In genomic region chr12:72467789-72468188, GRCm38 (mm10) we compare ENCODE assay signal across 20 mouse cellular contexts. TPM values are rescaled to one million over a fixed set of nuclear protein-coding genes. Genes with fewer than 3 reads are reported as not detected.
A peak's percentile ranks its signal among the peaks of the same experiment; 100 is the strongest.
DNase-seq lines count a peak whose midpoint lies in the region; ATAC-seq and TF ChIP-seq lines count a peak whose summit lies in the region.
"Had no signal": no experiment of that assay in that cellular context is flagged by ENCODE, and none has a peak within 500 bp of the region (broad histone marks: within the 10 kb centered on the region; RNA-seq: fewer than 3 reads in every experiment).

No protein-coding gene starts in this region.

- TF ChIP-seq POLR2A in kidney, adult 2 months (IDR thresholded peaks at IDR 0.05; ENCODE audit: low read depth, low read length): no peak
- no peak for TF ChIP-seq POLR2A in cerebellum, adult 2 months (IDR thresholded peaks at IDR 0.05; ENCODE audit: borderline replicate concordance, insufficient read depth, low read length)

- no peak overlapping the region for H3K4me3 ChIP-seq in kidney, adult 2 months (ENCODE audit: insufficient read depth, low read depth, low read length)
- no peak overlapping the region for H3K4me3 ChIP-seq in cerebellum, adult 2 months (replicated peaks; ENCODE audit: insufficient read depth, low read depth, low read length)
- H3K4me3 ChIP-seq: embryonic facial prominence, embryonic 12.5 days; erythroblast, embryonic 14.5 days; hindbrain, embryonic 13.5 days; intestine, embryonic 15.5 days; limb, embryonic 15.5 days; midbrain, embryonic 15.5 days had no signal

- no peaks in the 10 kb centered on the region for H3K27me3 ChIP-seq in kidney, adult 2 months (replicated peaks; ENCODE audit: control insufficient read depth, insufficient read depth, low read length)
- H3K27me3 ChIP-seq in cerebellum, adult 2 months (ENCODE audit: control insufficient read depth, insufficient read depth, low read length): no peaks in the 10 kb centered on the region
- H3K27me3 ChIP-seq: embryonic facial prominence, embryonic 12.5 days; hindbrain, embryonic 13.5 days; intestine, embryonic 15.5 days; limb, embryonic 15.5 days; midbrain, embryonic 15.5 days had no signal

- no peak for TF ChIP-seq CTCF in kidney, adult 2 months (conservative IDR thresholded peaks at IDR 0.05; ENCODE audit: insufficient read depth, insufficient read length, low read depth, low read length)
- TF ChIP-seq CTCF in cerebellum, adult 2 months (IDR thresholded peaks at IDR 0.05; ENCODE audit: borderline replicate concordance, insufficient read depth, low read depth, low read length): no peak

- H3K27ac ChIP-seq in kidney, adult 2 months (ENCODE audit: insufficient read depth, low read depth, low read length): no peak overlapping the region
- no peak overlapping the region for H3K27ac ChIP-seq in cerebellum, adult 2 months (ENCODE audit: insufficient read depth, low read length)
- H3K27ac ChIP-seq: embryonic facial prominence, embryonic 12.5 days; hindbrain, embryonic 13.5 days; intestine, embryonic 15.5 days; limb, embryonic 15.5 days; midbrain, embryonic 15.5 days had no signal

- ATAC-seq in cerebellum, adult (ENCODE audit: insufficient number of reproducible peaks, low FRiP score, low TSS enrichment): peak; percentile 82
- ATAC-seq in megakaryocyte-erythroid progenitor cell, adult 5-6 weeks (replicated peaks; ENCODE audit: low FRiP score, low TSS enrichment, poor library complexity, severe bottlenecking): no peak
- ATAC-seq: forebrain, postnatal 0 days; intestine, embryonic 15.5 days; midbrain, embryonic 15.5 days had no signal

- WGBS in kidney, adult 2 months: 86% methylated on average over 4 of the region's 4 CpGs
- 22% methylated on average over 4 of the region's 4 CpGs for WGBS in cerebellum, adult 2 months

- no peaks in the 10 kb centered on the region for H3K36me3 ChIP-seq in kidney, adult 2 months (ENCODE audit: control insufficient read depth, insufficient read depth, low read length)
- H3K36me3 ChIP-seq: embryonic facial prominence, embryonic 12.5 days; hindbrain, embryonic 13.5 days; intestine, embryonic 15.5 days; limb, embryonic 15.5 days; midbrain, embryonic 15.5 days had no signal

- DNase-seq in kidney, adult 2 months: peak; percentile 18
- DNase-seq in kidney, postnatal 4 days: no peak
- peak; percentile 69 to 84 for DNase-seq in cerebellum, adult 2 months
- DNase-seq in cerebellum, postnatal 36 days: peak; percentile 69
- no peak for DNase-seq in layer of hippocampus, adult 9-10 months (ENCODE audit: low spot score)
- DNase-seq: adrenal gland, postnatal 25 days; forebrain, postnatal 0 days; heart, postnatal 10 days; layer of hippocampus, postnatal 36 days; liver, postnatal 0 days; lung, postnatal 14 days had no signal

- H3K4me1 ChIP-seq in kidney, adult 2 months (ENCODE audit: control insufficient read depth, insufficient read depth, low read length): no peaks in the 10 kb centered on the region
- peaks cover 3% of the 10 kb centered on the region; the same call in 1 of the 2 replicates for H3K4me1 ChIP-seq in cerebellum, adult 2 months (ENCODE audit: control insufficient read depth, insufficient read depth, low read length)
- H3K4me1 ChIP-seq: embryonic facial prominence, embryonic 12.5 days; hindbrain, embryonic 13.5 days; intestine, embryonic 15.5 days; limb, embryonic 15.5 days; midbrain, embryonic 15.5 days had no signal

RNA-seq across cellular contexts. Expression of gene Lrrc9, which starts 26.1 kb away (rescaled TPM):
- polyA plus RNA-seq in kidney, adult 2 months (2012; rRNA removed): 0.07 TPM in 1 of 2 replicates, not detected in the other
- 1.2 and 1.6 TPM in 2 replicates for polyA plus RNA-seq in cerebellum, adult 2 months (2012; rRNA removed)
- total RNA-seq in megakaryocyte-erythroid progenitor cell, adult 5-6 weeks (2014; fragmentation: Nextera tagmentation): 1.3 TPM in 1 of 2 replicates, not detected in the other
- not detected in 2 replicates for total RNA-seq in megakaryocyte-erythroid progenitor cell, adult 5-6 weeks (2017)
- total RNA-seq: neutrophil, adult 5-6 weeks had no signal
- polyA plus RNA-seq: erythroblast, embryonic 14.5 days had no signal

RNA-seq across cellular contexts. Expression of gene Rtn1, which starts 58.9 kb away (rescaled TPM):
- polyA plus RNA-seq in kidney, adult 2 months (2012; rRNA removed): 3.0 and 5.6 TPM in 2 replicates
- 941 and 958 TPM in 2 replicates for polyA plus RNA-seq in cerebellum, adult 2 months (2012; rRNA removed)
- not detected in 2 replicates for total RNA-seq in megakaryocyte-erythroid progenitor cell, adult 5-6 weeks (2014; fragmentation: Nextera tagmentation)
- total RNA-seq in megakaryocyte-erythroid progenitor cell, adult 5-6 weeks (2017): not detected in 2 replicates

Comparison
In these comparisons a context has a peak if more than half of its experiments do, and no peak if none do; other contexts are left out.
1. DNase-seq: peak in kidney, adult 2 months (single experiment), cerebellum, adult 2 months (2 of 2) and cerebellum, postnatal 36 days (2 of 2); none in kidney, postnatal 4 days (0 of 2) and layer of hippocampus, adult 9-10 months (single experiment).
2. RNA of gene Rtn1, which starts 58.9 kb away (polyA plus RNA-seq): 941 to 958 TPM in cerebellum, adult 2 months; 3.0 to 5.6 TPM in kidney, adult 2 months; every median in the first group is over 100 times any median in the second.